Mouse (Mus musculus) olfactory bulb, adult 2 months (tissue): ENCODE data around the gene Il9r.

Experiments
- CTCF ChIP-seq: fragments of 200-500 bp; IDR thresholded peaks from 2 replicates; pipeline ENCODE4 v1.5.1; 2012; ENCODE audit warnings: low read depth, mild to moderate bottlenecking, low read length, moderate library complexity; ENCODE audit not compliant: insufficient read depth
- POLR2A ChIP-seq: fragments of 200-500 bp; IDR thresholded peaks from 2 replicates; pipeline ENCODE4 v1.6.1; 2012; ENCODE audit warnings: mild to moderate bottlenecking, low read depth, low read length, moderate library complexity; ENCODE audit not compliant: insufficient read depth

DNA sequence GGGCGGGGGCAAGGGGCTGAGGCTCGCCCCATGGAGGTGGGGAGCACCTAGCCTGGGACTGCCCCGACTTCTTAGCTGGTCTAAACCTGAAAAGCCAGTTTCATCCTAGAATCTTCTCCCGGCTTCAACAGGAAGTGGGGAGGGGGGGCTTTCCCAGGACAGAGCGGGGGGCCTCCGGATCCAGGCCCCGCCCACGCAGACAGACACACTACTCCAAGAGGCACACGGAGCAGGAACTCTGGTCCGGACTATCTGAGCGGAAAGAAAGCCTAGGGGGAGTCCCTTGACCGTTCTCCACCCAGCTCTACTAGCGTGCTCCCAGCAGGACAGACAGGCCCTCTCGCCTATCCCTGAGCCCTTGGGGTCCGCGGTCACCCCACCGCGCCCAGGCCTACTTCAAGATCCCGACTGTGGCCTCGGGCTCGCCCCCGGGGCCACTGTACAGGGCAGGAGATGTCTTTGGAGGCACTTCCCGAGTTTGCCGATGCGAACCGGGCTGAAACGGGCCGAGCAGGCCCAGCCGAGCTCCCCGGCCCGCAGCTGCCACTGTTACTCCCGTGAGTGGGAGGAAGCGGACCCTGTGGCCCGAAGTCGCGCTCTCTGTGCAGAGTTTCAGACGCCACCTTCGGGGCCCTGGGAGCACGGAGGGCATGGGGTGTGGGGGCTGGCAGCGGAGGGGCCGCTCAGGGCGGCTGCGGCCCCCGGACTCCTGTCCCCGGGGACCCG lies 21.3 kb upstream of the Il9r start:
- no peak for TF ChIP-seq CTCF
- no peak for TF ChIP-seq POLR2A
